Mouse (Mus musculus) thymus, adult 2 months (tissue): ENCODE results near the gene Ttc7.

Source experiments
- CTCF ChIP-seq: fragments of 200-500 bp; IDR thresholded peaks from 2 replicates; pipeline ENCODE4 v1.5.1; 2012; ENCODE audit warnings: mild to moderate bottlenecking, control low read depth, low read length, moderate library complexity, borderline replicate concordance; ENCODE audit not compliant: control insufficient read depth, poor library complexity, insufficient read depth; ENCODE audit errors: extremely low read depth
- POLR2A ChIP-seq: fragments of 200-500 bp; IDR thresholded peaks from 2 replicates; pipeline ENCODE4 v1.6.1; 2012; ENCODE audit warnings: mild to moderate bottlenecking, low read length, control low read depth, moderate library complexity; ENCODE audit not compliant: control insufficient read depth, poor library complexity, insufficient read depth; ENCODE audit errors: extremely low read depth

- TF ChIP-seq CTCF (no peak), POLR2A (no peak)
Observed at GRCm38 (mm10) chr17:87365268-87365667, 82.6 kb downstream of the Ttc7 start.
